Mouse (Mus musculus): ENCODE measurements around the gene H2al1m.
"Not testable (repeated sequence)": the region's sequence is repeated elsewhere in the genome, so short reads cannot be mapped to it uniquely, and the experiment has no call there.

DNA sequence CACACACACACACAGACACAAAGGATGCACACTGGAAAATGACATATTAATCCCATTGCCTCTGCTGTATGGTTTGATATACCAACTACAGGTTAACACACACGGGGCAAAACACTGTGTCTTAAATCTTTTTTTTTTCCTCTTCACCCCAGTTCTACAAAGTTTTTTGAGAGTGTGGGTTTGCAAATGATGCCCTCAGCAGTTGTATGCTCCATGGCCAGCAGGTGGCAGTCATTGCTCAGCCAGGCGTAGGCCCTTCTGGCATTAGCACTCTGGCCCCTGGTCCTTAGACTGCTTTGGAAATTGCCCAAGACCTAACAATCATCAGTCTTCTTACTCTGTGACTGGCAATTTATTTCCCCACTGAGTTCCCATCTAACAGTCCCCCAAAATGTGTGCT is 49.5 kb downstream of the H2al1m start:
- TF ChIP-seq CTCF (conservative IDR thresholded peaks at IDR 0.05; ENCODE audit: low read length); NANOG (IDR thresholded peaks at IDR 0.05; ENCODE audit: borderline replicate concordance, low read length); POU5F1 (IDR thresholded peaks at IDR 0.05; ENCODE audit: borderline replicate concordance, low read length): not testable (repeated sequence)
